9 mouse cellular contexts compared by ENCODE assay signal in the genomic region with DNA sequence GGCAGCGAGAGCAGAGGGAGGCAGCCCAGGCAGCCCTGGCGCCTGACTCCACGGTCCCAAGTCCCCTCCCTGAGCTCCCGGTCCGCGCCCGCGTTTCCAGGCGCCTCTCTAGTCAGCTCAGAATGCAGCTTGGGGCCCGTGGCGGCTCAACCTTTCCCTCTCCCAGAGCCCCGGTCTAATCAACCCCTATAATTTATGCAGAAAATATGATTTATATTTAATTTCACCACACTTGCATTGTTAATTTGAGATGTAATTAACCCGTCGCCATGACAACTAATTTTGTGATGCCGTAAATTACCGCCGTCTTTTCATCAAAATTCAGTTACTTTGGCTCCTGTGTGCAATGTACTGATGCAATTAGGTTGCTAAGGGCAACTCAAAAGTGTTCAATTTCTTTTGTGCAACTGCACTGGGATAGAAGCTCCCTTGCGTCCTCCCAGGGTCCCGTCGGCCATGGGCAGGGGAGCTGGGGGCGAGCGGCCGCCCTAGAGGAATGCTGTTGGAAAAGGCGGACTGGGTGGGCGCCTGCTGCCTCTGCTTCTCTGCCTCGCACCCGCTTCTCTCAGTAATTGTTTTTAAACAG. TPM values are rescaled to one million over a fixed set of nuclear protein-coding genes. Genes with fewer than 3 reads are reported as not detected.
A peak's percentile ranks its signal among the peaks of the same experiment; 100 is the strongest.
DNase-seq lines count a peak whose midpoint lies in the region; ATAC-seq and TF ChIP-seq lines count a peak whose summit lies in the region.
"Had no signal": no experiment of that assay in that cellular context is flagged by ENCODE, and none has a peak within 500 bp of the region (broad histone marks: within the 10 kb centered on the region; RNA-seq: fewer than 3 reads in every experiment).

No protein-coding gene starts in this region.

- H3K27me3 ChIP-seq in kidney, postnatal 0 days (ENCODE audit: insufficient read depth, low read length) = no peaks in the 10 kb centered on the region
- peaks cover 95% of the 10 kb centered on the region for H3K27me3 ChIP-seq in hindbrain, embryonic 10.5 days (ENCODE audit: insufficient read depth, poor library complexity, severe bottlenecking)
- peaks cover 31% of the 10 kb centered on the region for H3K27me3 ChIP-seq in midbrain, embryonic 15.5 days (replicated peaks)

- H3K4me1 ChIP-seq in kidney, postnatal 0 days (replicated peaks; ENCODE audit: insufficient read depth, low read length) = no peaks in the 10 kb centered on the region; the same call in 1 of the 2 replicates
- peaks cover 70% of the 10 kb centered on the region for H3K4me1 ChIP-seq in hindbrain, embryonic 10.5 days (replicated peaks)
- peaks cover 41% of the 10 kb centered on the region for H3K4me1 ChIP-seq in midbrain, embryonic 15.5 days

- WGBS in kidney, postnatal 0 days = 10% methylated on average over 27 of the region's 27 CpGs
- WGBS in hindbrain, embryonic 10.5 days = under 1% methylated on average over 27 of the region's 27 CpGs
- 2% methylated on average over 27 of the region's 27 CpGs for WGBS in midbrain, embryonic 15.5 days

- ATAC-seq in kidney, postnatal 0 days (replicated peaks; ENCODE audit: low FRiP score, low read depth) = peak; percentile 23; the same call in 1 of the 2 replicates
- ATAC-seq in midbrain, embryonic 15.5 days (replicated peaks) = peak; percentile 76
- no peak for ATAC-seq in megakaryocyte progenitor cell, adult 5-6 weeks (replicated peaks; ENCODE audit: poor library complexity)

- no peak overlapping the region for H3K27ac ChIP-seq in kidney, postnatal 0 days
- H3K27ac ChIP-seq in hindbrain, embryonic 10.5 days = peak overlapping the region; percentile 87
- peak overlapping the region; percentile 71 for H3K27ac ChIP-seq in midbrain, embryonic 15.5 days

- H3K4me2 ChIP-seq in kidney, postnatal 0 days (ENCODE audit: low read length) = peak overlapping the region; percentile 50
- H3K4me2 ChIP-seq in midbrain, embryonic 15.5 days = peak overlapping the region; percentile 49

- peak overlapping the region; percentile 21 for H3K4me3 ChIP-seq in kidney, postnatal 0 days (replicated peaks; ENCODE audit: low read depth, low read length)
- peak overlapping the region; percentile 48 for H3K4me3 ChIP-seq in hindbrain, embryonic 10.5 days
- peak overlapping the region; percentile 23 for H3K4me3 ChIP-seq in midbrain, embryonic 15.5 days
- H3K4me3 ChIP-seq: myocyte had no signal

- H3K9me3 ChIP-seq in kidney, postnatal 0 days (replicated peaks; ENCODE audit: low read length) = no peaks in the 10 kb centered on the region
- H3K9me3 ChIP-seq in hindbrain, embryonic 10.5 days = no peaks in the 10 kb centered on the region
- H3K9me3 ChIP-seq in midbrain, embryonic 15.5 days = no peaks in the 10 kb centered on the region

- no peak overlapping the region for H3K9ac ChIP-seq in kidney, postnatal 0 days (ENCODE audit: low read depth, low read length)
- no peak overlapping the region for H3K9ac ChIP-seq in midbrain, embryonic 15.5 days

- DNase-seq in kidney, postnatal 0 days (ENCODE audit: low spot score) = peak; percentile 65
- no peak for DNase-seq in kidney, adult 8-10 months
- DNase-seq in embryo, embryonic 10 days (ENCODE audit: low spot score) = peak; percentile 79
- DNase-seq in hindbrain, embryonic 10.5 days (ENCODE audit: low spot score) = peak; percentile 78
- DNase-seq in c-Kit-positive CD71-positive TER-119-positive erythroid progenitor cells, embryonic 14.5 days (ENCODE audit: low spot score) = no peak
- no peak for DNase-seq in cerebellum, postnatal 14 days

- H3K36me3 ChIP-seq in kidney, postnatal 0 days (ENCODE audit: insufficient read depth, low read length) = no peaks in the 10 kb centered on the region
- H3K36me3 ChIP-seq in hindbrain, embryonic 10.5 days = 0 out of 2 replicates have a peak, but pooled peaks cover 3% of the 10 kb centered on the region
- no peaks in the 10 kb centered on the region for H3K36me3 ChIP-seq in midbrain, embryonic 15.5 days (replicated peaks)

- no peak for TF ChIP-seq CTCF in kidney, postnatal 0 days (IDR thresholded peaks at IDR 0.05; ENCODE audit: low read depth)

RNA-seq across cellular contexts. Expression of a gene that starts 55.8 kb away (rescaled TPM):
- polyA plus RNA-seq in kidney, postnatal 0 days (2015; fragmentation: Nextera tagmentation; extraction: Ambion mirVana) = 6.2 and 6.7 TPM in 2 replicates
- 13.8 and 14.4 TPM in 2 replicates for polyA plus RNA-seq in hindbrain, embryonic 10.5 days (2016; fragmentation: Nextera tagmentation; extraction: Ambion mirVana)
- 2.8 and 2.9 TPM in 2 replicates for polyA plus RNA-seq in midbrain, embryonic 15.5 days (2015; fragmentation: Nextera tagmentation; extraction: Ambion mirVana)
- 4.7 and 5.5 TPM in 2 replicates for total RNA-seq in megakaryocyte progenitor cell, adult 5-6 weeks (2015)
- total RNA-seq in megakaryocyte progenitor cell, adult 5-6 weeks (2017) = 2.4 and 3.5 TPM in 2 replicates

Comparison
In these comparisons a context has a peak if more than half of its experiments do, and no peak if none do; other contexts are left out.
1. DNase-seq: peak in kidney, postnatal 0 days (single experiment), embryo, embryonic 10 days (single experiment) and hindbrain, embryonic 10.5 days (single experiment); none in kidney, adult 8-10 months (0 of 2), c-Kit-positive CD71-positive TER-119-positive erythroid progenitor cells, embryonic 14.5 days (single experiment) and cerebellum, postnatal 14 days (0 of 2).
2. Peak in every context shown above with its lines, with median percentiles within 50 percentile points of each other: H3K4me3 ChIP-seq.